Mouse (Mus musculus) kidney, adult 2 months (tissue): ENCODE data around the gene Rab26.

Experiments
- CTCF ChIP-seq: fragments of 200-500 bp; conservative IDR thresholded peaks from 2 replicates; pipeline ENCODE4 v1.5.1; 2011; ENCODE audit warnings: low read depth, mild to moderate bottlenecking, control low read depth, low read length, moderate library complexity, mixed read lengths; ENCODE audit not compliant: insufficient read depth, insufficient read length
- POLR2A ChIP-seq: fragments of 200-500 bp; IDR thresholded peaks from one replicate; pipeline ENCODE4 v1.6.1; 2011; ENCODE audit warnings: low read depth, low read length, control low read depth

DNA sequence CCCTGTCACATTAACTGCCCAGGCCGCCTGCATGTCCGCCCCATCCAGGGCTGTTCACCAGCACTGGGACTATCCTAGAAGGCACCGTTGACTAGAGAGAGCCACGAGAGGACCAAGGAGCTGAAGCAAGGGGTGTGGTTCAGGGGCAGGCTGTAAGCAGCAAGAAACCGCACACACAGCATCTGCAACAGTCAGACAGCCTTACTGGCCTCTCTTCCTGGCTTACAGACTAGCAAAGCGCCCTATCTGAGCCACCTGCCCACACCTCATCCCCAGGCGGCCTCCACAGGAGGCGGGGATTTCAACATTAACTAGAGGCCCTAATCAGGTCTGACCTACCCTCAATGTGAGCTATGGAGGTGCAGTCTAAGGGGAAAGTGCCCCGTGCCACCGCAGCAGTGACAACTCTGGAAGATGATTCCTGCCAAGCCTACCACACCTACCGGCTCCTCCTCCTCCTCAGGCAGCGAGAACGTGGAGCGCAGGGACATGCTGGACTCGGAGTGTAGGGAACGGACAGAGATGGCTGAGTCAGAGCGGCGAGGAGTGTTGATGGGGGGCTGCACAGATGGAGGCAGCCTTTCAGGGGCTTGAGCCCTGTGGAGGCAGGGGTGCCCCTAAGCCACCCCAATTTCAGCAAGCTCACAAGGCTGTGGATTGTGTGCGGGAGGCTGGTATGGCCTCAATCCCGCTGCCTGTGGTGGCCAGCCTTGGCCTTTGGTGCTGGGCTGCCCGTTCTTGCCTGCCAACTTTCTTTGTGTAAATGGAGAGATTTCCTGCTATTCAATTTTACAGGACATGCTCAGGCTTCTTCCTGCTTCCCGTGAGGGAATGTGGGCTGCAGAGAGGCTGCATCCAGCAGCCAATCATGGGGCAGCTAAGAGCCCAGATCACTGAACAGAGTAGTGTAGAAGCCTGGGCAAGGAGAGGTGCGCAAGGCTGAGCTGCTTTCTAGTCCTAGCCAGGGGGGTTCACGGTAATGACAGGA is 19.4 kb downstream of the Rab26 start:
- no peak for TF ChIP-seq CTCF
- TF ChIP-seq POLR2A = no peak
